Mouse (Mus musculus) heart, postnatal 0 days (tissue): ENCODE measurements around the gene Serpina3i.

Source experiments
- CTCF ChIP-seq: IDR thresholded peaks from 2 replicates; pipeline ENCODE4 v1.5.1; 2016; ENCODE audit warnings: antibody characterized with exemption, control low read depth, low read depth
- EP300 ChIP-seq: IDR thresholded peaks from 2 replicates; pipeline ENCODE4 v1.6.1; 2016; ENCODE audit warnings: antibody characterized with exemption, low read depth

- TF ChIP-seq CTCF = no peak
- TF ChIP-seq EP300 = no peak
These were observed 15.3 kb upstream of the Serpina3i start for GRCm38 (mm10) chr12:104247553-104248002.
